Mouse (Mus musculus) CH12.LX (cell line): ENCODE measurements around the gene Cgrrf1.

Source experiments
- CHD2 ChIP-seq: IDR thresholded peaks from 2 replicates; pipeline ENCODE4 v1.6.1; 2011; ENCODE audit warnings: low read length, improper control_type of control experiment
- CTCF ChIP-seq, 2 experiments: IDR thresholded peaks in 1 of 2; conservative IDR thresholded peaks in 1 of 2; 2 replicates each; pipeline ENCODE4 v1.5.1; 2011 to 2012; ENCODE audit warnings: low read depth in 2 of 2, low read length in 2 of 2, improper control_type of control experiment in 1 of 2, inconsistent platforms in 1 of 2, mild to moderate bottlenecking in 1 of 2, moderate library complexity in 1 of 2
- E2F4 ChIP-seq: IDR thresholded peaks from 2 replicates; pipeline ENCODE4 v1.6.1; 2011; ENCODE audit warnings: low read depth, low read length, improper control_type of control experiment; ENCODE audit not compliant: insufficient replicate concordance
- EP300 ChIP-seq: IDR thresholded peaks from 2 replicates; pipeline ENCODE4 v1.6.1; 2011; ENCODE audit warnings: low read length, improper control_type of control experiment
- ETS1 ChIP-seq: conservative IDR thresholded peaks from 2 replicates; pipeline ENCODE4 v1.6.1; 2012; ENCODE audit warnings: low read depth, mild to moderate bottlenecking, inconsistent platforms, low read length, improper control_type of control experiment, moderate library complexity
- MEF2A ChIP-seq: IDR thresholded peaks from 2 replicates; pipeline ENCODE4 v1.6.1; 2014; ENCODE audit warnings: low read depth, mild to moderate bottlenecking, inconsistent platforms, low read length, improper control_type of control experiment, borderline replicate concordance
- MYC ChIP-seq: IDR thresholded peaks from 2 replicates; pipeline ENCODE4 v1.6.1; 2011; ENCODE audit warnings: low read depth, mild to moderate bottlenecking, improper control_type of control experiment, low read length
- POLR2A ChIP-seq: IDR thresholded peaks from 2 replicates; pipeline ENCODE4 v1.6.1; 2011; ENCODE audit warnings: low read depth, mild to moderate bottlenecking, improper control_type of control experiment, low read length
- POLR2AphosphoS2 ChIP-seq: IDR thresholded peaks from 2 replicates; pipeline ENCODE4 v1.6.1; 2011; ENCODE audit warnings: low read depth, low read length, improper control_type of control experiment
- TBP ChIP-seq: conservative IDR thresholded peaks from 2 replicates; pipeline ENCODE4 v1.6.1; 2011; ENCODE audit warnings: low read depth, low read length, improper control_type of control experiment
- TCF12 ChIP-seq: IDR thresholded peaks from 2 replicates; pipeline ENCODE4 v1.6.1; 2014; ENCODE audit warnings: low read depth, mild to moderate bottlenecking, inconsistent platforms, low read length, improper control_type of control experiment
- UBTF ChIP-seq: IDR thresholded peaks from 2 replicates; pipeline ENCODE4 v1.6.1; 2012; ENCODE audit warnings: low read depth, mild to moderate bottlenecking, inconsistent platforms, low read length, improper control_type of control experiment, moderate library complexity
- USF2 ChIP-seq: conservative IDR thresholded peaks from 2 replicates; pipeline ENCODE4 v1.6.1; 2011; ENCODE audit warnings: low read depth, low read length, improper control_type of control experiment

DNA sequence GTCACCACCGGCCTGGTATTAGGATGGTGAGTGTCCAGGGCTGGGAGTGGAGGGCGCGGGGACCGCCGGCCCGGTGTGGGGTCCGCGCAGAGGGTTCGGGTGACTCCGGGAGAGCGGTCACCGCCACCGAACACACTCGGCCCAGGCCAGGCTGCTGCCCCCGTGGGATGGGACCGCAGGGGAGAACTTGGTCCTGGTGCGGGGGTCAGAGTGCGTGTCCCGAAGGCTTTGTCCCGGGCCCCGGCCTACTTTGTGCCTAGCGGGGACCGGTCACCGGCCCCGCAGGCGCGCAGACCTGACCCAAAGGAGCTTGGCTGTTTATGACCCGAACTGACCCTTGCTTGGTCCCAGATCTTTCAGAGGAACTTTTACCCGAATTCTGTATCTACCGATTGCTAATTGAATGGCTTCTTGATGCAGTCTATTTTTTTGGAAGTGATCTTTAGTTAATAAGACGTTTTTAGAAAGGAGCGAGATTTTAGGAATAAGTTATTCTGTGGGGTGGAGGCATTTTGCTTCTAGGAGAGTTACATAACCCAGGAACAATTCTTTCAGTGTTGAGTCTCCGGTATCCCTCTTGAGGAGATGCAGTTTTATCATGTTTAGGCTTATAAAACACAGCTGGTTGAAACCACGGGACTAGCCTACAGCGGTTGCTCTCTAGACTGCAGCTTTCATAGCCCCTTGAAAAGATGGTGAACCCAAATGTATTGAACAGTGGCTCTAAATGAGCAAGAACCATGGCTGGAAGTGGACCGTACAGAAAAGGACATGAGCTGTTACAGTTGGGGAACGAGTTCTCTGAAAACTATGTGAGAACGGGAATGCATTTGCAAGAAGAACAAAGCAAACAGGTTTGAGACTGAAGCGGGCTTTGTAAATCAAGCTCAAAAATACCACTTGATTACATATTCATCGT is 688 bp downstream of the Cgrrf1 start:
- TF ChIP-seq CTCF (conservative IDR thresholded peaks at IDR 0.05 in 1 of 2, IDR thresholded peaks at IDR 0.05 in 1 of 2; ENCODE audit: low read depth in 2 of 2, low read length in 2 of 2) (no peak), USF2 (no peak), EP300 (no peak), TCF12 (no peak), CHD2 (no peak), POLR2A (no peak), POLR2AphosphoS2 (no peak), TBP (no peak), E2F4 (no peak), MEF2A (no peak), ETS1 (no peak), MYC (no peak), UBTF (no peak)
